Mouse (Mus musculus) testis, adult 2 months (tissue): Measurements from ENCODE around the gene Krtap9-1.
"Not testable (repeated sequence)": the region's sequence is repeated elsewhere in the genome, so short reads cannot be mapped to it uniquely, and the experiment has no call there.

Source experiments
- CTCF ChIP-seq: fragments of 200-500 bp; IDR thresholded peaks from 2 replicates; pipeline ENCODE4 v1.5.1; 2012; ENCODE audit warnings: low read depth, mild to moderate bottlenecking, inconsistent platforms, low read length, moderate library complexity; ENCODE audit not compliant: control insufficient read depth, insufficient read depth, insufficient replicate concordance
- POLR2A ChIP-seq: fragments of 200-500 bp; IDR thresholded peaks from 2 replicates; pipeline ENCODE4 v1.6.1; 2012; ENCODE audit warnings: low read depth, mild to moderate bottlenecking, inconsistent platforms, low read length, moderate library complexity; ENCODE audit not compliant: control insufficient read depth

- TF ChIP-seq POLR2A, CTCF: not testable (repeated sequence)
Measured at GRCm38 (mm10) chr11:99878887-99879286, 5.7 kb downstream of the Krtap9-1 start, which contains the start of gene Gm11567.
